Mouse (Mus musculus) kidney, embryonic 16.5 days (tissue): ENCODE measurements around the gene Sytl3. TPM values are rescaled to one million over a fixed set of nuclear protein-coding genes. Genes with fewer than 3 reads are reported as not detected.

Experiments used
- ATAC-seq: fragments of 200-750 bp; cut with Nextera tagmentation; 2 replicates; pipeline ENCODE4 v1.8.0; 2017; ENCODE audit warnings: moderate TSS enrichment; ENCODE audit not compliant: low FRiP score, low TSS enrichment
- H3K27ac ChIP-seq: fragments of 300-500 bp; sonication (generic); 2 replicates; pipeline ENCODE4 v1.5.1; 2014; ENCODE audit warnings: low read length
- H3K27me3 ChIP-seq: fragments of 300-500 bp; sonication (generic); 2 replicates; pipeline ENCODE4 v1.6.1; 2014; ENCODE audit warnings: low read length, control low read depth, mixed read lengths; ENCODE audit not compliant: insufficient read depth
- H3K36me3 ChIP-seq: fragments of 300-500 bp; sonication (generic); 2 replicates; pipeline ENCODE4 v1.6.1; 2014; ENCODE audit warnings: low read length, control low read depth, mixed read lengths; ENCODE audit not compliant: insufficient read depth
- H3K4me1 ChIP-seq: fragments of 300-500 bp; sonication (generic); 2 replicates; pipeline ENCODE4 v1.6.1; 2014; ENCODE audit warnings: low read length, control low read depth, mixed read lengths; ENCODE audit not compliant: insufficient read depth
- H3K4me2 ChIP-seq: fragments of 300-500 bp; sonication (generic); replicated peaks from 2 replicates; pipeline ENCODE4 v1.6.1; 2014; ENCODE audit warnings: low read depth, low read length
- H3K4me3 ChIP-seq: fragments of 300-500 bp; sonication (generic); 2 replicates; pipeline ENCODE4 v1.5.1; 2014; ENCODE audit warnings: mild to moderate bottlenecking, low read length
- H3K9ac ChIP-seq: fragments of 300-500 bp; sonication (generic); replicated peaks from 2 replicates; pipeline ENCODE4 v1.6.1; 2014; ENCODE audit warnings: low read length
- H3K9me3 ChIP-seq: fragments of 300-500 bp; sonication (generic); 2 replicates; pipeline ENCODE4 v1.6.1; 2016; ENCODE audit warnings: low read length, control low read depth
- WGBS: fragments of 180-500 bp; shearing (Covaris S2); extraction: QIAGEN DNeasy Blood & Tissue Kit; methylation state at CpG from one replicate; pipeline ENCODE4 v1.1.7; 2014; 5-methylcytosine and 5-hydroxymethylcytosine counted together
- polyA plus RNA-seq: library from polyadenylated mRNA; unstranded; fragments of >200 nt; fragmentation: Nextera tagmentation; extraction: Ambion mirVana; gene quantifications from 2 replicates; pipeline ENCODE4 v1.2.1, GENCODE M21; 2015

Gene Sytl3
- polyA plus RNA-seq, 1 experiment from 2014 or later, result 1.2 TPM

- Histone ChIP-seq H3K9ac (no peak overlapping the region), H3K36me3 (peaks cover 33% of the 10 kb centered on the region), H3K4me2 (no peak overlapping the region), H3K27me3 (no peaks in the 10 kb centered on the region), H3K27ac (peak overlapping the region; percentile 87), H3K9me3 (no peaks in the 10 kb centered on the region), H3K4me3 (no peak overlapping the region), H3K4me1 (peaks cover 74% of the 10 kb centered on the region)
- peak; percentile 47; the same call in 1 of the 2 replicates for ATAC-seq
- WGBS, result 48% methylated on average over 9 of the region's 9 CpGs
Observed at GRCm38 (mm10) chr17:6746452-6747231, 87.7 kb downstream of the Sytl3 start.

GRCm38 (mm10) chr17:6747478-6747877 lies 88.6 kb downstream of the Sytl3 start:
- Histone ChIP-seq H3K4me2 (no peak overlapping the region), H3K27ac (peak overlapping the region; percentile 87), H3K9me3 (no peaks in the 10 kb centered on the region), H3K4me3 (no peak overlapping the region), H3K36me3 (peaks cover 33% of the 10 kb centered on the region), H3K4me1 (peaks cover 71% of the 10 kb centered on the region), H3K27me3 (no peaks in the 10 kb centered on the region), H3K9ac (no peak overlapping the region)
- no peak for ATAC-seq
- 29% methylated on average over 7 of the region's 7 CpGs for WGBS

GRCm38 (mm10) chr17:6748779-6749464 lies 90.0 kb downstream of the Sytl3 start:
- Histone ChIP-seq H3K9me3 (no peaks in the 10 kb centered on the region), H3K27ac (no peak overlapping the region), H3K4me2 (no peak overlapping the region), H3K27me3 (no peaks in the 10 kb centered on the region), H3K4me3 (no peak overlapping the region), H3K4me1 (peaks cover 56% of the 10 kb centered on the region), H3K9ac (no peak overlapping the region), H3K36me3 (peaks cover 39% of the 10 kb centered on the region)
- WGBS, result 76% methylated on average over 17 of the region's 17 CpGs
- no peak for ATAC-seq

- no peak overlapping the region for H3K4me2 ChIP-seq
- H3K27me3 ChIP-seq, result no peaks in the 10 kb centered on the region
- no peak overlapping the region for H3K4me3 ChIP-seq
- no peaks in the 10 kb centered on the region for H3K9me3 ChIP-seq
- WGBS, result 71% methylated on average over 11 of the region's 11 CpGs
- no peak overlapping the region for H3K9ac ChIP-seq
- peaks cover 45% of the 10 kb centered on the region for H3K36me3 ChIP-seq
- peaks cover 43% of the 10 kb centered on the region for H3K4me1 ChIP-seq
- ATAC-seq, result no peak
- no peak overlapping the region for H3K27ac ChIP-seq
Observed at GRCm38 (mm10) chr17:6751221-6751859, 92.4 kb downstream of the Sytl3 start.

GRCm38 (mm10) chr17:6752375-6752774 lies 93.5 kb downstream of the Sytl3 start:
- Histone ChIP-seq H3K4me1 (peaks cover 40% of the 10 kb centered on the region), H3K4me2 (no peak overlapping the region), H3K9ac (no peak overlapping the region), H3K27me3 (no peaks in the 10 kb centered on the region), H3K4me3 (no peak overlapping the region), H3K9me3 (no peaks in the 10 kb centered on the region), H3K36me3 (peaks cover 38% of the 10 kb centered on the region), H3K27ac (no peak overlapping the region)
- no peak for ATAC-seq
- 46% methylated on average over 7 of the region's 7 CpGs for WGBS

GRCm38 (mm10) chr17:6755176-6755575 lies 96.3 kb downstream of the Sytl3 start:
- Histone ChIP-seq H3K36me3 (peaks cover 41% of the 10 kb centered on the region), H3K4me2 (no peak overlapping the region), H3K27me3 (no peaks in the 10 kb centered on the region), H3K4me1 (peaks cover 33% of the 10 kb centered on the region), H3K9ac (no peak overlapping the region), H3K27ac (peak overlapping the region; percentile 84), H3K4me3 (no peak overlapping the region), H3K9me3 (no peaks in the 10 kb centered on the region)
- ATAC-seq, result no peak
- whole genome bisulfite sequencing, result 53% methylated on average over 9 of the region's 9 CpGs

- peaks cover 33% of the 10 kb centered on the region for H3K4me1 ChIP-seq
- H3K4me2 ChIP-seq, result no peak overlapping the region
- H3K9ac ChIP-seq, result no peak overlapping the region
- no peak overlapping the region for H3K4me3 ChIP-seq
- H3K27ac ChIP-seq, result peak overlapping the region; percentile 84
- H3K9me3 ChIP-seq, result no peaks in the 10 kb centered on the region
- H3K27me3 ChIP-seq, result no peaks in the 10 kb centered on the region
- peaks cover 36% of the 10 kb centered on the region for H3K36me3 ChIP-seq
- ATAC-seq, result peak; percentile 26
- WGBS, result 73% methylated on average over 8 of the region's 8 CpGs
Observed at GRCm38 (mm10) chr17:6755873-6756272, 97.0 kb downstream of the Sytl3 start.

- H3K9me3 ChIP-seq, result no peaks in the 10 kb centered on the region
- no peaks in the 10 kb centered on the region for H3K27me3 ChIP-seq
- H3K4me1 ChIP-seq, result peaks cover 26% of the 10 kb centered on the region
- H3K4me2 ChIP-seq, result no peak overlapping the region
- ATAC-seq, result no peak
- H3K27ac ChIP-seq, result no peak overlapping the region
- H3K36me3 ChIP-seq, result peaks cover 20% of the 10 kb centered on the region
- WGBS, result 89% methylated on average over 16 of the region's 16 CpGs
- H3K9ac ChIP-seq, result no peak overlapping the region
- no peak overlapping the region for H3K4me3 ChIP-seq
Observed at GRCm38 (mm10) chr17:6757902-6758301, 99.0 kb downstream of the Sytl3 start.

- Histone ChIP-seq H3K4me1 (peaks cover 28% of the 10 kb centered on the region), H3K4me3 (no peak overlapping the region)
- no peak for ATAC-seq
Observed at GRCm38 (mm10) chr17:6758845-6759244, 100.0 kb downstream of the Sytl3 start.

More at GRCm38 (mm10) chr17:6758845-6759244, 100.0 kb downstream of the Sytl3 start:
- H3K36me3 ChIP-seq, result peaks cover 14% of the 10 kb centered on the region
- WGBS, result 66% methylated on average over 8 of the region's 8 CpGs
- H3K9ac ChIP-seq, result no peak overlapping the region
- no peak overlapping the region for H3K27ac ChIP-seq
- no peaks in the 10 kb centered on the region for H3K9me3 ChIP-seq
- no peak overlapping the region for H3K4me2 ChIP-seq
- no peaks in the 10 kb centered on the region for H3K27me3 ChIP-seq
